Mouse (Mus musculus): ENCODE results near the gene Arl8b. TPM values are rescaled to one million over a fixed set of nuclear protein-coding genes. Genes with fewer than 3 reads are reported as not detected.

The Arl8b gene
- polyA plus RNA-seq, 1 experiment = 9.6 TPM

DNA sequence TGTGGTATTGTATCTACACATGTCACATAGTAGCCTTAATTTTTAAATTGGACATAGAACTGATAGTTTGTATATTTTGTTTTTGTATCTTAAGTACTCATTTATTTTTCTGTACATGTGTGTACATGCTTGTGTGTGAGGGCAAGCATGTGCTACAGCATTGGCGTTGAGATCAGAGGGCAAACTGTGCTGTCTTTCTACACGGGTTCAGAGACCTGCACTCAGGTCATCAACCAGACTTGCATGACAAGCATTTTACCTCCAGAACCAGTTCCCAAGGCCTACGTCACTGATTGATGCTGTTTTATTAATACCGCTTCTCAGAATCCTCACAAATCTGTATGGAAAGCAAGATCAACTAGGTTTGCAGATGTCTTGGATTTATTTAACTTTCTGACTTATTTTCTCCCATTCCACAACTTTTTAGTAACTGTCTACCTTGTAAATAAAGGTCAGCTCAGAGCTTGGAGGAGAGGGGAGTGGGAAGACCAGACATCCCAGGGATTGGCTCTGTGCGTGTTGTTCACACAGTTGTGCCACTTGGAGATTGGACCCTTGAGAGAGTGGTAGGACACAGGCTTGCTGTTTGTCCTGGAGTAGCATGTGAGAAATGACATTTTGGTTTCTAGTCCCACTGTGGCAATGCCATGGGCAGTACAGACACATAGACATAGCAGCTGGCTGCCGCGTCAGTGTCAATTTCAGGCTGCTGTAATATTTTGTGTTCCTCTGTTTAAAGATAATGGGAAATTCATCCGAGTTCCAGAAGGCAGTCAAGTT lies 58.2 kb downstream of the Arl8b start:
- Histone ChIP-seq H3K36me3 (ENCODE audit: control insufficient read depth, insufficient read depth, low read length) (peaks cover 48% of the 10 kb centered on the region), H3K27ac (ENCODE audit: insufficient read depth, low read depth, low read length) (no peak overlapping the region), H3K4me1 (ENCODE audit: control insufficient read depth, insufficient read depth, insufficient read length, low read length) (peaks cover 18% of the 10 kb centered on the region), H3K27me3 (ENCODE audit: control insufficient read depth, insufficient read depth, low read length) (no peaks in the 10 kb centered on the region), H3K4me3 (ENCODE audit: low read depth, low read length) (no peak overlapping the region)
- no peak for TF ChIP-seq CTCF (IDR thresholded peaks at IDR 0.05; ENCODE audit: extremely low read depth, insufficient read length, insufficient replicate concordance, low read depth, low read length)
- TF ChIP-seq POLR2A (IDR thresholded peaks at IDR 0.05; ENCODE audit: low read depth, low read length) = no peak
- WGBS = 90% methylated on average over 8 of the region's 8 CpGs

DNA sequence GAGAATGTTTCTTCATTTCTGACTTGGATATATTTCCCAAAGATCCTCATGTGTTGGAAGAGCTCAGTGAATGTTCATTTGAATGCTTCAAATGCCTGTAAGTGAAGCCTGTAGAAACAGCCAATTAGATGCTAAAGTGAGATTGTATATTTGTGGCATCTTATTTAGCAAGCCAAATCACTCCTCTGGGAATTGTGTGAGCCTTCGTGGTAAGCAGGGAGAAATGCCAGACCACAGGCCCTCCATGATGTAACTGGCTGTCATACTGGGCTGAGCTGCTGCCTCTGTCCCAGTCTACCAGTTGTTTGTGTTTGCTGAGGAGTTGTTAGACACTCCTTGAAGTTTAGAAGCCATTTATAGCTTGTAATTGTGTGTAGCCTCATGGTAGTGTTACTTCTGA lies 60.8 kb downstream of the Arl8b start:
- Histone ChIP-seq H3K27ac (ENCODE audit: insufficient read depth, low read depth, low read length) (no peak overlapping the region), H3K27me3 (ENCODE audit: control insufficient read depth, insufficient read depth, low read length) (no peaks in the 10 kb centered on the region), H3K4me1 (ENCODE audit: control insufficient read depth, insufficient read depth, insufficient read length, low read length) (peaks cover under 1% of the 10 kb centered on the region), H3K4me3 (ENCODE audit: low read depth, low read length) (no peak overlapping the region), H3K36me3 (ENCODE audit: control insufficient read depth, insufficient read depth, low read length) (peaks cover 58% of the 10 kb centered on the region)
- WGBS = 64% methylated on average over 1 of the region's 1 CpGs
- TF ChIP-seq CTCF (IDR thresholded peaks at IDR 0.05; ENCODE audit: extremely low read depth, insufficient read length, insufficient replicate concordance, low read depth, low read length) = no peak
- TF ChIP-seq POLR2A (IDR thresholded peaks at IDR 0.05; ENCODE audit: low read depth, low read length) = no peak

DNA sequence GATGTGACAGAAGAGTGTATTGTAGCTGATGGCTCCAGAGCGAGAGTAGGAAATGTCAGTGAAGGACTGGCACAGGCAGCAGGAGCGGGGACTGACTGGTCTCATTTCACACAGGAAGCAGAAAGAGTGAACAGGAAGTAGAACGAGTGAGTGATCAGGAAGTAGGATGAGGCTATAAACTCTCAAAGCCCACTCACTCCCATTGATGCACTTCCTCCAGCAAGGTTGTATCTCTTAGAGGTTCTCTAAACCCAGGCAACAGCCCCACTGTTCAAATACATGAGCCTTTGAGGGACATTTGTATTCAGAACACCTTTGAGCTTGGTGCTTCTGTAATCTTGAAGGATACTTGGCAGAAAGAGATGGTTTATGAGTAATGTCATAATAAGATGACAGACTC lies 61.2 kb downstream of the Arl8b start:
- no peak for TF ChIP-seq CTCF (IDR thresholded peaks at IDR 0.05; ENCODE audit: extremely low read depth, insufficient read length, insufficient replicate concordance, low read depth, low read length)
- no peak for TF ChIP-seq POLR2A (IDR thresholded peaks at IDR 0.05; ENCODE audit: low read depth, low read length)
- Histone ChIP-seq H3K36me3 (ENCODE audit: control insufficient read depth, insufficient read depth, low read length) (peaks cover 61% of the 10 kb centered on the region), H3K4me3 (ENCODE audit: low read depth, low read length) (no peak overlapping the region), H3K27me3 (ENCODE audit: control insufficient read depth, insufficient read depth, low read length) (no peaks in the 10 kb centered on the region), H3K27ac (ENCODE audit: insufficient read depth, low read depth, low read length) (no peak overlapping the region), H3K4me1 (ENCODE audit: control insufficient read depth, insufficient read depth, insufficient read length, low read length) (no peaks in the 10 kb centered on the region)
- WGBS = 65% methylated on average over 3 of the region's 3 CpGs

DNA sequence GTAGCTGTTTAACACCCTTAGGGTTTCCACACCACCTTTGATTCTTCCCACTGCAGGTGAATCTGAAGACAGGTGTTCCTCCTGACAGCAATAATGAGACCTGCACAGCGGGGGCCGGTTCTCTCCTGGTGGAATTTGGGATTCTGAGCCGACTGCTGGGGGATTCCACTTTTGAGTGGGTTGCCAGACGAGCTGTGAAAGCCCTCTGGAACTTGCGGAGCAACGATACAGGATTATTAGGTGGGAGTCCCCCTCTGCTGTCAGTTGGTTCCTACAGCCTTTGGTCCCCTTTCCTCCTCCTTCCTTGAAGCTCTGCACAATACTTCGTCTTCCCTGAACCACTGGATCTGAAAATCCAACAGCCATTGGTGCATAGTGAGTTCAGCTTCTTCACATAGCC lies 61.9 kb downstream of the Arl8b start:
- peaks cover 59% of the 10 kb centered on the region for H3K36me3 ChIP-seq (ENCODE audit: control insufficient read depth, insufficient read depth, low read length)
- TF ChIP-seq POLR2A (IDR thresholded peaks at IDR 0.05; ENCODE audit: low read depth, low read length) (no peak), CTCF (IDR thresholded peaks at IDR 0.05; ENCODE audit: extremely low read depth, insufficient read length, insufficient replicate concordance, low read depth, low read length) (no peak)

DNA sequence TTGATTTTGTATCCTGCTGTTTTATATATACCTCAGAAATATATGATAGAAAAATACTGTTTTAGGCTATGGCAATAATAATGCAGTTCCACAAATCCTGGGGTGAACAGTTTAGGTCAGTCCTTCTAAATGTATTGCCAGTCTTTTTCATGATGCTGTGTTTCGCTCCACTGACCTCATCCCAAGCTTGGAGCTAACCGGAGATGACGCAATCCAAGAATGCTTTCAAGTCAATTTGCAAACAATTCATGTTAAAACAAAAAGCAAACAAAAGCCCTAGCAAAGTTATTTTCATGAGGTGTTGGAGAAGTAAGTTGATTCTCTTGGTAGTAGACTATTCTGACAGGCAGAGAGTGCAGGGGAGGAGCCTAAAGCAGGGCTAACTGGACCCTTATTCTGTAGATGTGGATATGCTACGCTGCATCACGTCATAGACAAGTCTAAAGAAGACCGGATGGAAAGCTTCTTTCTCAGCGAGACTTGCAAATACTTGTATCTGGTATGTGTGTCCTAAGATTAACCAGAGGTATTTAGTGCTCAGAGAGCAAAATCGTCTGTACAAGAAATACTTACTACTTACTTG lies 69.3 kb downstream of the Arl8b start:
- Histone ChIP-seq H3K4me3 (ENCODE audit: low read depth, low read length) (no peak overlapping the region), H3K27ac (ENCODE audit: insufficient read depth, low read depth, low read length) (no peak overlapping the region), H3K4me1 (ENCODE audit: control insufficient read depth, insufficient read depth, insufficient read length, low read length) (no peaks in the 10 kb centered on the region), H3K27me3 (ENCODE audit: control insufficient read depth, insufficient read depth, low read length) (no peaks in the 10 kb centered on the region), H3K36me3 (ENCODE audit: control insufficient read depth, insufficient read depth, low read length) (peaks cover 78% of the 10 kb centered on the region)
- WGBS = 90% methylated on average over 8 of the region's 8 CpGs
- TF ChIP-seq POLR2A (IDR thresholded peaks at IDR 0.05; ENCODE audit: low read depth, low read length) (no peak), CTCF (IDR thresholded peaks at IDR 0.05; ENCODE audit: extremely low read depth, insufficient read length, insufficient replicate concordance, low read depth, low read length) (no peak)

More for the DNA sequence above, 61.9 kb downstream of the Arl8b start:
- Histone ChIP-seq H3K27me3 (ENCODE audit: control insufficient read depth, insufficient read depth, low read length) (no peaks in the 10 kb centered on the region), H3K4me3 (ENCODE audit: low read depth, low read length) (no peak overlapping the region), H3K4me1 (ENCODE audit: control insufficient read depth, insufficient read depth, insufficient read length, low read length) (no peaks in the 10 kb centered on the region), H3K27ac (ENCODE audit: insufficient read depth, low read depth, low read length) (no peak overlapping the region)
- WGBS = 91% methylated on average over 7 of the region's 7 CpGs

DNA sequence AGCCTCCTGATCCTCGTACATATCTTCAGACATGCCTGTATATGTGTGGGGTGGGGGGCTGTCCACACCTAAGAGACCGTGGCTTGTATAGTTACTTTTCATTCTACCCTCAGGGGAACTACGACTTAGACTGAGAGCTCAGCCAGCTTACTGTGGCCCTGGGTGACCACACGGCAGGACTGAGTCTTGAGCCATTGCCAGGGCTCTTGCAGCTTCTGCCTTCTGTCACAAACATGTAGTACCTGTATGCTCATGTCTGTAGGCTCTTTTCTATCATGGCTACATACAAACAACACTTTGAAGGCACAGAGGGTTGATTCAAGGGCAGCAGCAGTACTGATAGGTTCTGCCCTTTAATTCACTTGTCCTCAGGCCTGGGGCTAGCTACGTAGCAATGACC lies 70.1 kb downstream of the Arl8b start:
- no peak overlapping the region for H3K4me3 ChIP-seq (ENCODE audit: low read depth, low read length)
- H3K27ac ChIP-seq (ENCODE audit: insufficient read depth, low read depth, low read length) = no peak overlapping the region
- H3K36me3 ChIP-seq (ENCODE audit: control insufficient read depth, insufficient read depth, low read length) = peaks cover 81% of the 10 kb centered on the region
- WGBS = 95% methylated on average over 5 of the region's 5 CpGs
- no peaks in the 10 kb centered on the region for H3K27me3 ChIP-seq (ENCODE audit: control insufficient read depth, insufficient read depth, low read length)
- TF ChIP-seq CTCF (IDR thresholded peaks at IDR 0.05; ENCODE audit: extremely low read depth, insufficient read length, insufficient replicate concordance, low read depth, low read length) (no peak), POLR2A (IDR thresholded peaks at IDR 0.05; ENCODE audit: low read depth, low read length) (no peak)
- no peaks in the 10 kb centered on the region for H3K4me1 ChIP-seq (ENCODE audit: control insufficient read depth, insufficient read depth, insufficient read length, low read length)

DNA sequence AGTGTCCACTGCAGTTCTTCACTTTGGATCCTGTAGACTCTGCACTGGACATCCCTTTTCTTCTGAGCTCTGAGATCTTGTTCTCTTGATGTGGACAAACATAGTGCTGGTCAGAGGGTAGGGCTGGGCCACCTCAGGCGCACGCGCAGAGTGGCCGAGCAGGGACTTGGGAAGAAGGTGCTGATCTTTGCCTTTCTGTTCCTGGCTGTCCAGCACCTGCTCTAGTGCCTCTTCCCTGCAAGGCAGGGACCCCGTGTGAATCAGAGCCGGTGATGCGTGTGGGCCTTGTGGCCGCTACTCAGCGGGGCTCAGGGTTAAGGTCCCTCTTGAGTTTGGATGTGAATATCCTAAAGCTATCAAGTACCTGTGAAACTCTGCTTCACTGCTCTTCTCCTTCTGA lies 75.7 kb downstream of the Arl8b start:
- H3K36me3 ChIP-seq (ENCODE audit: control insufficient read depth, insufficient read depth, low read length) = peaks cover 38% of the 10 kb centered on the region
- 95% methylated on average over 9 of the region's 9 CpGs for WGBS
- no peaks in the 10 kb centered on the region for H3K27me3 ChIP-seq (ENCODE audit: control insufficient read depth, insufficient read depth, low read length)
- no peaks in the 10 kb centered on the region for H3K4me1 ChIP-seq (ENCODE audit: control insufficient read depth, insufficient read depth, insufficient read length, low read length)
- no peak overlapping the region for H3K27ac ChIP-seq (ENCODE audit: insufficient read depth, low read depth, low read length)
- no peak for TF ChIP-seq POLR2A (IDR thresholded peaks at IDR 0.05; ENCODE audit: low read depth, low read length)
- no peak for TF ChIP-seq CTCF (IDR thresholded peaks at IDR 0.05; ENCODE audit: extremely low read depth, insufficient read length, insufficient replicate concordance, low read depth, low read length)
- no peak overlapping the region for H3K4me3 ChIP-seq (ENCODE audit: low read depth, low read length)
